Mouse (Mus musculus): ENCODE data around the gene Rfwd3.

- TF ChIP-seq CTCF (IDR thresholded peaks at IDR 0.05; ENCODE audit: control insufficient read depth, insufficient read depth, low read length) (no peak), POLR2A (IDR thresholded peaks at IDR 0.05; ENCODE audit: borderline replicate concordance, control insufficient read depth, low read depth, low read length) (no peak)
Measured at GRCm38 (mm10) chr8:111282093-111282492, 17.9 kb downstream of the Rfwd3 start.

All from bone marrow, adult 2 months (tissue).